Mouse (Mus musculus) myocyte (in vitro differentiated cells): ENCODE measurements around the gene Hspa1l. TPM values are rescaled to one million over a fixed set of nuclear protein-coding genes. Genes with fewer than 3 reads are reported as not detected.

Experiments
- H3K27me3 ChIP-seq: one replicate; pipeline ENCODE4 v1.6.1; 2011; ENCODE audit not compliant: control insufficient read depth, insufficient read depth, insufficient read length
- H3K36me3 ChIP-seq: one replicate; pipeline ENCODE4 v1.6.1; 2011; ENCODE audit not compliant: control insufficient read depth, insufficient read depth
- H3K4me2 ChIP-seq: one replicate; pipeline ENCODE4 v1.6.1; 2011; ENCODE audit warnings: low read depth, control low read depth
- H3K4me3 ChIP-seq: one replicate; pipeline ENCODE4 v1.5.1; 2011; ENCODE audit warnings: mild to moderate bottlenecking, control low read depth, moderate library complexity
- H3K79me2 ChIP-seq: one replicate; pipeline ENCODE4 v1.6.1; 2011; ENCODE audit not compliant: control insufficient read depth, insufficient read depth
- H3ac ChIP-seq: one replicate; pipeline ENCODE4 v1.6.1; 2011; ENCODE audit not compliant: control insufficient read depth, insufficient read length
- CEBPB ChIP-seq: IDR thresholded peaks from 2 replicates; pipeline ENCODE4 v1.6.1; 2011; ENCODE audit warnings: mild to moderate bottlenecking, moderate library complexity; ENCODE audit not compliant: poor library complexity, insufficient read depth, severe bottlenecking
- E2F4 ChIP-seq: IDR thresholded peaks from one replicate; pipeline ENCODE4 v1.6.1; 2011; ENCODE audit warnings: mild to moderate bottlenecking, control low read depth, moderate library complexity; ENCODE audit not compliant: insufficient read depth
- MAX ChIP-seq: IDR thresholded peaks from one replicate; pipeline ENCODE4 v1.6.1; 2011; ENCODE audit warnings: low read depth, mild to moderate bottlenecking, control low read depth
- MYOD1 ChIP-seq, 3 experiments: IDR thresholded peaks; one replicate each; pipeline ENCODE4 v1.6.1; 2011; ENCODE audit warnings: control low read depth in 2 of 3, low read depth in 2 of 3, mild to moderate bottlenecking in 2 of 3, moderate library complexity in 1 of 3; ENCODE audit not compliant: insufficient read length in 2 of 3, control insufficient read depth in 1 of 3
- MYOG ChIP-seq, 3 experiments: IDR thresholded peaks; one replicate each; pipeline ENCODE4 v1.6.1; 2011; ENCODE audit warnings: control low read depth in 2 of 3, low read depth in 2 of 3, mild to moderate bottlenecking in 2 of 3; ENCODE audit not compliant: insufficient read length in 2 of 3, control insufficient read depth in 1 of 3, insufficient read depth in 1 of 3
- POLR2A ChIP-seq: IDR thresholded peaks from one replicate; pipeline ENCODE4 v1.6.1; 2011; ENCODE audit warnings: low read depth, mild to moderate bottlenecking, control low read depth, moderate library complexity; ENCODE audit not compliant: insufficient read length
- POLR2AphosphoS2 ChIP-seq: IDR thresholded peaks from one replicate; pipeline ENCODE4 v1.6.1; 2011; ENCODE audit warnings: low read depth, control low read depth; ENCODE audit not compliant: insufficient read length
- REST ChIP-seq: IDR thresholded peaks from one replicate; pipeline ENCODE4 v1.6.1; 2011; ENCODE audit warnings: mild to moderate bottlenecking, control low read depth, moderate library complexity; ENCODE audit not compliant: insufficient read depth, insufficient read length
- SRF ChIP-seq: IDR thresholded peaks from one replicate; pipeline ENCODE4 v1.6.1; 2011; ENCODE audit warnings: low read depth; ENCODE audit not compliant: control insufficient read depth, insufficient read length
- TCF12 ChIP-seq: IDR thresholded peaks from one replicate; pipeline ENCODE4 v1.6.1; 2011; ENCODE audit warnings: mild to moderate bottlenecking, control low read depth; ENCODE audit not compliant: poor library complexity, insufficient read depth, severe bottlenecking
- TCF3 ChIP-seq: IDR thresholded peaks from one replicate; pipeline ENCODE4 v1.6.1; 2011; ENCODE audit warnings: low read depth, control low read depth; ENCODE audit not compliant: insufficient read length
- USF1 ChIP-seq: IDR thresholded peaks from one replicate; pipeline ENCODE4 v1.6.1; 2011; ENCODE audit warnings: low read depth, mild to moderate bottlenecking, control low read depth, moderate library complexity
- polyA plus RNA-seq: library from polyadenylated mRNA; unstranded; fragments of >200 nt; fragmentation: generic; extraction: Trizol; gene quantifications from one replicate; pipeline ENCODE4 v1.2.1, GENCODE M21; 2012; ENCODE audit warnings: missing spikeins

The Hspa1l gene
- polyA plus RNA-seq, 1 experiment: 1.3 TPM

GRCm38 (mm10) chr17:34937960-34938505, 34.5 kb upstream of the Hspa1l start:
- Histone ChIP-seq H3K27me3 (no peaks in the 10 kb centered on the region), H3K4me2 (no peak overlapping the region), H3K79me2 (no peaks in the 10 kb centered on the region), H3ac (no peak overlapping the region), H3K36me3 (peaks cover 4% of the 10 kb centered on the region), H3K4me3 (no peak overlapping the region)
- no peak for TF ChIP-seq SRF
- TF ChIP-seq CEBPB: no peak
- TF ChIP-seq MYOD1 (IDR thresholded peaks at IDR 0.05; ENCODE audit: control insufficient read depth in 1 of 3, insufficient read length in 2 of 3, low read depth in 2 of 3): no peak
- TF ChIP-seq POLR2A: no peak
- TF ChIP-seq TCF12: no peak
- TF ChIP-seq POLR2AphosphoS2: no peak
- TF ChIP-seq E2F4: no peak
- no peak for TF ChIP-seq TCF3

DNA sequence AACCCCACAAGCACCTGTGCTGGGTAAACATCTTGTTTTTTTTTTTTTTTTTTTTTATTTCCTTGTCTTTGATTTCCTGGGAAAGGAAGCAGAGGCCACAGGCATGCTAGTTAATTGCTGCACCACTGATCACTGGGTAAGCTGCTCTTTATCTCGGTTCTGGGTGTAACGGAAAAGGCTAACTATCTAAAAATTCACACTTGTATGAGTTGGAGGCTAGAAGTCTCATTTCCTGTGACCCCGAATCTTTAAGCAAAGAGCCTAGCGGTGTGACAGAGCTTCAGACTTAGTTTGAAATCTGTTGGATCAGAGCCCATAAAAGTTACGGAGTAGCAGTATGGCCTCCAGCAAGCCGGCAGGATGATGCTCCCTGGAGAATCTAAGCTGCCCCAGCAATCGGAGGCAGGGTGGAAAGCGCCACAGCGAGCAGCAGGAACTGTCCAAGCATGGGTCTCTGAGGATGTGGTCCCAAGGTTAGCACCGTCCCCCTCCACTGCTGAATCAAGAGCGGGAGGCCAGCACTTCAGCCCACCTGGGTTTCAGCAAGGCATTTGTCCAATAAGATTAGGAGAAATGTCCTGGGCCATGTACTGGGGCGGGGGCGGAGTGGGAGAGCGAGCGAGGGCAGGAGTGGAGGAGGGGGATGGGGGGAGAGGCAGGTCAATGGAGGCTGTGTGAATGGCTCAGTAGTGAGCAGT, 31.0 kb upstream of the Hspa1l start:
- Histone ChIP-seq H3ac (no peak overlapping the region), H3K36me3 (no peaks in the 10 kb centered on the region), H3K4me2 (no peak overlapping the region), H3K4me3 (no peak overlapping the region), H3K27me3 (no peaks in the 10 kb centered on the region), H3K79me2 (no peaks in the 10 kb centered on the region)
- TF ChIP-seq POLR2AphosphoS2 (no peak), MYOD1 (IDR thresholded peaks at IDR 0.05; ENCODE audit: control insufficient read depth in 1 of 3, insufficient read length in 2 of 3, low read depth in 2 of 3) (no peak), E2F4 (no peak), TCF3 (no peak), REST (no peak), TCF12 (no peak), POLR2A (no peak), CEBPB (no peak), MYOG (IDR thresholded peaks at IDR 0.05; ENCODE audit: control insufficient read depth in 1 of 3, insufficient read depth in 1 of 3, insufficient read length in 2 of 3, low read depth in 2 of 3) (no peak), SRF (no peak), MAX (no peak), USF1 (no peak)

GRCm38 (mm10) chr17:34943128-34943815, 29.2 kb upstream of the Hspa1l start:
- H3K27me3 ChIP-seq: no peaks in the 10 kb centered on the region
- H3K79me2 ChIP-seq: no peaks in the 10 kb centered on the region
- no peak overlapping the region for H3ac ChIP-seq
- no peak for TF ChIP-seq REST
- no peak for TF ChIP-seq POLR2AphosphoS2
- TF ChIP-seq SRF: no peak
- TF ChIP-seq TCF3: no peak
- no peak for TF ChIP-seq MYOD1 (IDR thresholded peaks at IDR 0.05; ENCODE audit: control insufficient read depth in 1 of 3, insufficient read length in 2 of 3, low read depth in 2 of 3)
- TF ChIP-seq MYOG (IDR thresholded peaks at IDR 0.05; ENCODE audit: control insufficient read depth in 1 of 3, insufficient read depth in 1 of 3, insufficient read length in 2 of 3, low read depth in 2 of 3): no peak
- TF ChIP-seq POLR2A: no peak
- no peak for TF ChIP-seq USF1
- no peak for TF ChIP-seq CEBPB
- TF ChIP-seq TCF12: no peak
- TF ChIP-seq E2F4: no peak
- no peak for TF ChIP-seq MAX
- no peak overlapping the region for H3K4me2 ChIP-seq
- no peaks in the 10 kb centered on the region for H3K36me3 ChIP-seq
- H3K4me3 ChIP-seq: no peak overlapping the region

GRCm38 (mm10) chr17:34944362-34944761, 28.1 kb upstream of the Hspa1l start:
- no peaks in the 10 kb centered on the region for H3K27me3 ChIP-seq
- H3K79me2 ChIP-seq: no peaks in the 10 kb centered on the region
- no peak overlapping the region for H3K4me3 ChIP-seq
- no peaks in the 10 kb centered on the region for H3K36me3 ChIP-seq
- H3ac ChIP-seq: no peak overlapping the region
- TF ChIP-seq MYOG (IDR thresholded peaks at IDR 0.05; ENCODE audit: control insufficient read depth in 1 of 3, insufficient read depth in 1 of 3, insufficient read length in 2 of 3, low read depth in 2 of 3) (no peak), TCF12 (no peak), SRF (no peak), USF1 (no peak), TCF3 (no peak), E2F4 (no peak), CEBPB (no peak), POLR2AphosphoS2 (no peak), MAX (no peak), POLR2A (no peak), MYOD1 (IDR thresholded peaks at IDR 0.05; ENCODE audit: control insufficient read depth in 1 of 3, insufficient read length in 2 of 3, low read depth in 2 of 3) (no peak)
- no peak overlapping the region for H3K4me2 ChIP-seq
